Mouse (Mus musculus): ENCODE data around the gene Clcn1.
A peak's percentile ranks its signal among the peaks of the same experiment; 100 is the strongest.

Gene Clcn1

DNA sequence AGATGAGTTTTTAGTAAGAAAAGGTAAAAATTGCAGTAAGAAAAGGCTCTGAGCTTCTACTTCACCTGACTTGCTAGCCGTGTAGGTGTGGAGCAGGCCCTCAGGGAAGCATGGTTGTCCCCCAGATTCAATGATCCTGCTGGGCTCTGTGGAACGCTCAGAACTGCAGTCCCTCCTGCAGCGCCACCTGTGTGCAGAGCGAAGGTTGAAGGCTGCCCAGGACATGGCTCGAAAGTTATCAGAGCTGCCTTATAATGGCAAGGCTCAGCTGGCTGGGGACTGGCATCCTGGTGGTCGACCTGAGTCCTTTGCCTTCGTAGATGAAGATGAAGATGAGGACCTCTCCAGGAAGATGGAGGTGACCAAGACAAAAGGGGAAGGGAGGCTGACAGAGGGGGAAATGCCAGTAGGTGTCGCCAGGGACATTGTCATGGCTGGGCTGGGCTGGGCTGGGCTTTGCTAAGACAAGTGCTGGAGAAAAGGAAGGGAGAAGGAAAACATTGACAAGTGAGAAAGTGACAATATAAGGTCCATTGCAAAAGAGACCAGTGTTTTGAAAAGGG lies 23.4 kb downstream of the Clcn1 start:
- DNase-seq, result no peak

GRCm38 (mm10) chr6:42310427-42311053 lies 24.1 kb downstream of the Clcn1 start:
- DNase-seq, result no peak

GRCm38 (mm10) chr6:42318293-42318692 lies 31.8 kb downstream of the Clcn1 start:
- DNase-seq, result no peak

DNA sequence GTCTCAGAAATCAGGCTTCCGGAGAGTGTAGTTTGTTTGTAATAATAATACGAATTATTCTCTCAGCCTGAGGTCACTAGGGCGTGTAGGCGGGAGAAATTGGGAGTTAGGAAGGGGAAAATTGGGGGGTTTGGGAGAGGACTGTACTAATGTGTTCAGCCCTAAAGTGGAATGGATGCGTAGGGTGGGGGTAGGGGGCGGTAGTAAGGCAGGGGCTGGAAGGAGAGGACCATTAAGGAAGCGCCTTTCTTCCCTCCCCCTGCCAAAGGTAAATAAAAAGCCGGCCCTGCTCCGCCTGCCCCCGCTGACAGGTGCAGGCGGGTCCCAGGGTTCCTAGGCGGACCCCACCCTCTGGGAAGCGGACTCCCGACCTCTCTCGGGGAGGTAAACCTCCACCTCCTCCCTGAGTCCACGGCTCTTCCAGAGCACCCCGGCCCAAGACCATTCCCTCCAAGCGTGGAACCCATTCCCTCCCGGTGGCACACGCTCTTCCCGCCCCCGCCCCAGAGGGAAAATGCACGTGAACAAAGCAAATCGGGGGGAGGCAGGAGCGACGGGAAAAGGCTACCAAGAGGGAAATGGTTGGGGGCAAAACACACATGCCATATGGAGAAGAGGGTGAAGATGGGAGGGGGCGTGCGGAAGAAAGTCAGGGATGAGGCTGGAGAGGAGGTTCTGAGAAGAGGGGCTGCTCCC lies 37.0 kb downstream of the Clcn1 start:
- peak; percentile 69 for DNase-seq

GRCm38 (mm10) chr6:42324067-42324481 lies 37.6 kb downstream of the Clcn1 start:
- peak; percentile 79 for DNase-seq

- DNase-seq, result peak; percentile 89
Measured at GRCm38 (mm10) chr6:42324482-42325267, 38.2 kb downstream of the Clcn1 start, which contains the start of gene Fam131b. Fam131b (minus strand) TSS chr6:42324643.

DNA sequence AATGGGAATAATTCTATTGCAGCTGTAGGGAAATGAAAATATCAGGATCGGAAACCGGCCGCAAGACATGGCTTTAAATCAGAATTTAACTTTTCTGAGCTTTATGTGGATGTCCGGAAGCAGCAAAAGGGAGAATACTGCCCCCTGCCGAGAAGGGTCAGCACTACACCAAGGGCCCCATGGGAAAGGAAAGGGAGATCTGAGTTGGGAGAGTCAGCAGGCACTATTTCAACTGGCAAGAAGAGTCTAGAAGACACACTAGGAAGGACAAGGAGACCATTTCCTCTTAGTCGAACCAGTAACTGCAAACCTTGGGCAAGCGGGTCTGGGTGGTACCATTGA lies 38.8 kb downstream of the Clcn1 start:
- DNase-seq, result peak; percentile 86

- no peak for DNase-seq
Measured at GRCm38 (mm10) chr6:42326509-42326908, 40.0 kb downstream of the Clcn1 start.

GRCm38 (mm10) chr6:42328757-42329156 lies 42.3 kb downstream of the Clcn1 start:
- no peak for DNase-seq

DNA sequence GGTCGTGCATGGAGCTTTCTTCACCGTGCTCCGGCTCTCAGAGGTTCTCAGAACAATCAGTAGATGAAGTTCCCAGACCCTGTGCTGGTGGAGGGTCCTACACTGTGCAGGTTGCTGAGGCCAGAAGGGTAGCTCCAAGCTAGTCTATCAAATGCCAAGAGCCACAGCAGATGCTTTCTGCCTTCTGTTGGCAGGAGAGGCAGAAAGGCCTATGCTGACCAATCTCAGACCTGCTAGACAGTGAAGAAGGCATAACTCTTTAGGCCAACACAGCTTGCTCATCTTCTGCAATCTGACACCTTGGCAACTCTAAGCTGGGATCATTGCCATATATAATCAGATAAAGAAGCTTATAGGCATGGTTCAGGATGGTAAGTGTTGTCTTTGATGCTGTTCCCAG lies 43.7 kb downstream of the Clcn1 start:
- DNase-seq, result peak; percentile 79

DNA sequence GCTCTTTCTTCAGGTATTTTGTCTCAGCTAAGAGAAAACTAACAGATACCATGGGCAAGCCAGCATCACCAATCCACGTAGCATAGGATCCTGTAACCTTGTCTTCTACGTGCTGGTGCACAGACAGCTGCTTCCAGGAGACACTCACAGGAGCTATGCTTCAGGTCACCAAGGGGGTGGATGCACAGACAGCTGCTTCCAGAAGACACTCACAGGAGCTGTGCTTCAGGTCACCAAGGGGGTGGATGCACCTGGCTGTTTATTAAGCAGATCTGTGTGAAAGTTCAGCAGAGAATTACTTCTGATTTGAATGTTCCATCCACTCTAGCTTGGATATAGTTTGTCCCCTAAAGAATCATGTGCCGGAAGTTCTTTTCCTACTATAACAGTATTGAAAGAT lies 44.5 kb downstream of the Clcn1 start:
- DNase-seq, result peak; percentile 8

DNA sequence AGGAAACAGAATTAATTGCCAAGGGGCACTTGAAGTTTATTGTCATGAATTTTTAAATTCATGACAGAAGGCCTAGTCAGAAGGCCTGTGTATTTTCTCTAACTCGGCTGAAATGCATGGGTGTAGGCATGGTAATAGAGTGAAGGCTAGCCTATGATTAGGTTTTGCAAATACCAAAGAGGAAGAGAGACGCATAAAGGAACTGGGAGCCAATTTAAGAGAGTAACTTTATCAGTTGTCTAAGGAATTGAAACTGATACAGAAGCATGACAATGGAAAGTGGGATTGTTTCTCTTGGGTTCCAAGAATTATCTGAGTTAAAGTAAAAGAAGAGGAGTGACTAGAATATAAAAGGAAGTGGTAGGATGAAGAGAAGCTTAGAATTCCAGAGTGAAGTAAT lies 52.7 kb downstream of the Clcn1 start:
- DNase-seq, result no peak

- DNase-seq, result no peak
Measured at GRCm38 (mm10) chr6:42339981-42340380, 53.5 kb downstream of the Clcn1 start.

GRCm38 (mm10) chr6:42342171-42342570 lies 55.7 kb downstream of the Clcn1 start:
- no peak for DNase-seq

- peak; percentile 98 for DNase-seq
Measured at GRCm38 (mm10) chr6:42343361-42344120, 57.1 kb downstream of the Clcn1 start.

GRCm38 (mm10) chr6:42344255-42344654 lies 57.8 kb downstream of the Clcn1 start:
- peak; percentile 48 for DNase-seq

DNA sequence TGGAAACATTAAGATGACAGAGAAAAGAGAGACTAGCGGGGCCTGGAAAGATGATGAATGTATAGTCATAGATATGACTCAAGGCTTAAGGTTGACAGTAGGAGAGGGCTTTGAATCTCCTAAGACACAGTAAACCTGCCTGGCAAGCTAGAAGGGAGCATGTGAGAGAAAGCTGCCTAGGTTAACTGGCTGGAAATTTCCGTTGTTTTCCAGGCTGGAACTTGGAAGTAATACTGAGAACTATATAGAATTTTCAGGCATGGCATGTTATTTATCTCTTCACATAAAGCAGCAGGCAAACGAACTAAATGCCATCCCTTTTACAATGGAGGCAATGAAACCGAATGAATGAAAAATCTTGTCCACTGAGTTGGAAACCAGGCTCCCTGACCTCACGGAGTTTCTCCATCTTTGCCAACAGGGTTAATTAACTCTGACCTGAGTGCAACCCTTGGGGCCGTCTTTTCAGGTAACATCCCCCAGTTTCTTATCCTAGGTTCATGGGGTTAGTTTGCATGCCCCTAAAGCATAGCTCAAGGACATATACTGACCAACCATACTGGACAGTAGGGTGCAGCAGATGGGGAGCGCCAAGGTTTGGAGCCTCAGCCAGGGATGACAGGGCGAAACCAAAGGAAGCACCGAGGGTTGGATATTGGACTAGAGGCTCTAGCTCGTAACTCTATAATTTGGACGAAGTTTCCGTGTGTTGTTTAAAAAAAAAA lies 62.0 kb downstream of the Clcn1 start:
- peak; percentile 74 for DNase-seq

GRCm38 (mm10) chr6:42349006-42349425 lies 62.5 kb downstream of the Clcn1 start:
- DNase-seq, result peak; percentile 85

GRCm38 (mm10) chr6:42349426-42350020 lies 63.0 kb downstream of the Clcn1 start, which contains the start of gene Zyx:
Zyx (plus strand) TSS chr6:42349630.
- DNase-seq, result peak; percentile 96

GRCm38 (mm10) chr6:42350021-42350967 lies 63.8 kb downstream of the Clcn1 start:
- DNase-seq, result peak; percentile 86
